Mouse (Mus musculus) layer of hippocampus, adult 9-11 months (tissue): ENCODE measurements around the gene Fam205a2.
"Not testable (repeated sequence)": the region's sequence is repeated elsewhere in the genome, so short reads cannot be mapped to it uniquely, and the experiment has no call there.

ENCODE experiments used
- DNase-seq: peaks from one replicate; pipeline ENCODE4 v3.0.0; 2022

The Fam205a2 gene

GRCm38 (mm10) chr4:42528075-42528474, at the start of gene Fam205a2:
Gene Fam205a2, minus strand, starts transcription at chr4:42528175.
- not testable (repeated sequence) for DNase-seq
